Mouse (Mus musculus) embryonic facial prominence, embryonic 10.5 days (tissue): ENCODE results near the gene Ptprd. TPM values are rescaled to one million over a fixed set of nuclear protein-coding genes. Genes with fewer than 3 reads are reported as not detected.

ENCODE experiments used
- DNase-seq: peaks from one replicate; pipeline ENCODE4 v3.0.0-alpha.2; 2017; ENCODE audit warnings: low spot score
- H3K27ac ChIP-seq: fragments of 300-500 bp; sonication (generic); replicated peaks from 2 replicates; pipeline ENCODE4 v1.5.1; 2016; ENCODE audit warnings: mild to moderate bottlenecking
- H3K27me3 ChIP-seq: fragments of 300-500 bp; sonication (generic); replicated peaks from 2 replicates; pipeline ENCODE4 v1.6.1; 2016; ENCODE audit warnings: low read depth, mild to moderate bottlenecking; ENCODE audit not compliant: poor library complexity, severe bottlenecking
- H3K36me3 ChIP-seq: fragments of 300-500 bp; sonication (generic); replicated peaks from 2 replicates; pipeline ENCODE4 v1.6.1; 2016; ENCODE audit warnings: mild to moderate bottlenecking, moderate library complexity
- H3K4me1 ChIP-seq: fragments of 300-500 bp; sonication (generic); 2 replicates; pipeline ENCODE4 v1.6.1; 2016
- H3K4me3 ChIP-seq: fragments of 300-500 bp; sonication (generic); 2 replicates; pipeline ENCODE4 v1.5.1; 2016; ENCODE audit warnings: mild to moderate bottlenecking, moderate library complexity
- H3K9me3 ChIP-seq: fragments of 300-500 bp; sonication (generic); 2 replicates; pipeline ENCODE4 v1.6.1; 2016; ENCODE audit warnings: mild to moderate bottlenecking
- WGBS: fragments of 180-500 bp; shearing (Covaris S2); methylation state at CpG from one replicate; pipeline ENCODE4 v1.1.7; 2016; 5-methylcytosine and 5-hydroxymethylcytosine counted together
- polyA plus RNA-seq: library from polyadenylated mRNA; unstranded; fragments of >200 nt; fragmentation: Nextera tagmentation; extraction: Ambion mirVana; gene quantifications from 2 replicates; pipeline ENCODE4 v1.2.1, GENCODE M21; 2016

Gene Ptprd
- polyA plus RNA-seq, 1 experiment from 2014 or later, result 11.7 TPM

DNA sequence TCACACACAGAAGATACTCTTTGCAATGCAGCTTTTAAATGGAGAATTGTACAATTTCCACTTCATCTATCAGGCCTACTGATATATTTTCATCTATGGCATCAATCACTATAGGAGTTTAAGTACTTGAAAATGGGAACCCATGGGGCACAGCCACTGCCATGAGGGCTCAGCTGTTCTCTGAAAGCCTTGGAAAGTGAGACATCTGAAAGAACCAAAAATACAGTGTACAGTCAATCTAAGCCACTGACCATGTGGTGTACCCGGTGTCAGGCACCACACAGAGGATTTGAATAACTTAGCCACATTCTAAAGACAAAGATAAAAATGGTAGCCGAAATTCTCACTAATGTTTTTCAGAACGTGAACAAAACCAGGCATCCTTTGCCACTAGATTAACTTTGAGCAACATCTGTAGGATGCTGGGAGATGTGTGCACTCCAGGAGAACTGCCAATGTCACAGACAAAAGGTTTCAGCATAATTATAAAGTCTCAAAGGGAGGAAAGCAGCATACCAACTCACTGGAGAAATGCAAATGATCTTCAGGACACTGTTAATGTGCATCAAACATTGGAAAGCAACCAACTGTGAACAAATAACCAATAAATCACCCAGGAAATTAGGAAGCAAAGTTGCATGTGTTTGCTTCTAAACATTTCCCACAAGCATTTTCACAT lies 69.5 kb downstream of the Ptprd start:
- Histone ChIP-seq H3K9me3 (no peaks in the 10 kb centered on the region), H3K36me3 (no peaks in the 10 kb centered on the region), H3K4me1 (no peaks in the 10 kb centered on the region), H3K4me3 (no peak overlapping the region), H3K27ac (no peak overlapping the region), H3K27me3 (no peaks in the 10 kb centered on the region)
- WGBS, result 87% methylated on average over 3 of the region's 3 CpGs
- DNase-seq, result no peak

DNA sequence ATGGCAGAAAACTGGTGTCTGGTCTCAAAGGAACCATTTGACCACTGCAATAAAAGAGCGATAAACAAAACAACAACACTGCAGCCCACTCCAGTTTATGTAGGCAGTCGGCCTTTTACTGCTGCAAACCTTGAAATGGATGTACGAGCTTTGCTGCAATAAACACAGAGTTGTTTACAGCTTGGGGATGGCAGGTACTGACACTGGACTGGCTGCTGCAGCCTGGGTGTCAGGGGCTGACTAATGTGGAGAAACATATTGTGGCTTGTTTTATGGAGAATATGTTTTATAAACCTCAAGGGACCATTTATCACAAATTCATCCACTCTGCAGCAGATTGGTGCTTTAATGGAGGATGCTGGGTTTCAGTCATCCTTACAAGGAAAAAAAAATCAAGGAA lies 100.9 kb downstream of the Ptprd start:
- Histone ChIP-seq H3K4me3 (no peak overlapping the region), H3K36me3 (no peaks in the 10 kb centered on the region), H3K27me3 (no peaks in the 10 kb centered on the region), H3K27ac (no peak overlapping the region), H3K4me1 (no peaks in the 10 kb centered on the region), H3K9me3 (no peaks in the 10 kb centered on the region)
- WGBS, result 83% methylated on average over 3 of the region's 3 CpGs
- no peak for DNase-seq

- no peaks in the 10 kb centered on the region for H3K9me3 ChIP-seq
- no peaks in the 10 kb centered on the region for H3K4me1 ChIP-seq
- H3K27me3 ChIP-seq, result no peaks in the 10 kb centered on the region
- no peak for DNase-seq
- no peak overlapping the region for H3K4me3 ChIP-seq
- no peak overlapping the region for H3K27ac ChIP-seq
- H3K36me3 ChIP-seq, result no peaks in the 10 kb centered on the region
Observed at GRCm38 (mm10) chr4:78097526-78097925, 114.2 kb downstream of the Ptprd start.

DNA sequence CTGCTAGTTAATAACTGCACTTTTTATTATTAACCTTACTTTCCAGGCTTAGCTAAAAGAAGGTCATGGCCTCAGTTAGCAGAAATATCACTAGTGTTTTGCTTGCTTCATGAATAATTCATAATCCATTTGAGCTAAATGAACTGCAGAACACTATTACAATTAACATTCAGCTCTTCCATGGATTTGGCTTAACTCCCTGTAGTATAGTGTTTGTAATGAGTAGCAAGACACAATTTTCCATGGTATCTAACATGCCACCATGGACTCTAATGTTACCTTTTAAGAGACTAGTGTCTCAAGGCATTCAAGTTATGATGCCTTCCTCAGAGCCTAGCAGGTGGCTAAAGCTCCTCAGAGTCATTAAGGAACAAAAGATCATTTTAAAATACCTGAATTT lies 129.0 kb downstream of the Ptprd start:
- no peaks in the 10 kb centered on the region for H3K27me3 ChIP-seq
- no peak overlapping the region for H3K4me3 ChIP-seq
- H3K9me3 ChIP-seq, result no peaks in the 10 kb centered on the region
- DNase-seq, result no peak
- no peaks in the 10 kb centered on the region for H3K4me1 ChIP-seq
- no peak overlapping the region for H3K27ac ChIP-seq
- no peaks in the 10 kb centered on the region for H3K36me3 ChIP-seq

DNA sequence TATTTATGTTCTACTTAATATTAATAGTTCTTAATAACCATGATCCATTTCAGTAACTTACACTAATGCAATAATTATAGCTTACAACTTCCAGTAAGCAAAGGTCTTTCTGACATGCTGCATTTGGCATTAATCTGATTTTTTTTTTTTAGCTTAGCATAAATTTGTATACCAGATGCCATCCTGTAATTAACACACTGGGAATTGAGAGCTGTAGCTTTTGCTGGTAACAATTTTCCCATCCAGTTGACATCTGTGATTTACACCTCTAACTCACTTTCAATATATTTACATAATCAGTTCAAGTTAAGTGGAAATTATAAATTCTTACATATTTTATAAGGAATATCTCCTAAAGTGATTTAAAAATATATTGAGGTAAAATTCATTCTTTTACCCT lies 134.3 kb downstream of the Ptprd start:
- no peaks in the 10 kb centered on the region for H3K4me1 ChIP-seq
- H3K27me3 ChIP-seq, result no peaks in the 10 kb centered on the region
- no peak overlapping the region for H3K4me3 ChIP-seq
- H3K27ac ChIP-seq, result no peak overlapping the region
- H3K9me3 ChIP-seq, result no peaks in the 10 kb centered on the region
- no peak for DNase-seq
- no peaks in the 10 kb centered on the region for H3K36me3 ChIP-seq

- H3K4me3 ChIP-seq, result no peak overlapping the region
- H3K4me1 ChIP-seq, result no peaks in the 10 kb centered on the region
- H3K9me3 ChIP-seq, result no peaks in the 10 kb centered on the region
- WGBS, result 90% methylated on average over 1 of the region's 1 CpGs
- DNase-seq, result no peak
- H3K27me3 ChIP-seq, result no peaks in the 10 kb centered on the region
- H3K27ac ChIP-seq, result no peak overlapping the region
- H3K36me3 ChIP-seq, result no peaks in the 10 kb centered on the region
Observed at GRCm38 (mm10) chr4:78077087-78077486, 134.7 kb downstream of the Ptprd start.

DNA sequence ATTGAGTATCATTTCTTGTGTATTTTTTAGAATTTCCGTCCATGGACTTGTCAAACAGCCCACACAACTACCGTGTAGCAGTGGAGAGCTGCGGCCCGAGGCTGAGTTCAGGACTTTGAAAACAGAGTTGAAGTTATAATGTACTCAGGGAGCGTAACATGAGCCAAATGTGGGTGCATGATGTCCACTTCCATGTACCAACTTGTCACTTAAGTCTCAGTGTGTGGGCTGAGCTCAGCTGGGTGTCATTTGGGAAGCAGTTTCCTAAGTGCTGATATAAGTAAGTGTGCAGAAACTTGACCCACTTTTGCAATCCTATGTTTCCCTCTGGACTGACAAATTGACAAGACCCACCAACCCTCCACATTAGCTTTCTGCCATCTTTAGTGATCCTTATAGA lies 173.4 kb downstream of the Ptprd start:
- no peaks in the 10 kb centered on the region for H3K4me1 ChIP-seq
- no peaks in the 10 kb centered on the region for H3K27me3 ChIP-seq
- WGBS, result 61% methylated on average over 5 of the region's 5 CpGs
- no peaks in the 10 kb centered on the region for H3K9me3 ChIP-seq
- no peak overlapping the region for H3K27ac ChIP-seq
- no peaks in the 10 kb centered on the region for H3K36me3 ChIP-seq
- peak; percentile 32 for DNase-seq
- H3K4me3 ChIP-seq, result no peak overlapping the region

DNA sequence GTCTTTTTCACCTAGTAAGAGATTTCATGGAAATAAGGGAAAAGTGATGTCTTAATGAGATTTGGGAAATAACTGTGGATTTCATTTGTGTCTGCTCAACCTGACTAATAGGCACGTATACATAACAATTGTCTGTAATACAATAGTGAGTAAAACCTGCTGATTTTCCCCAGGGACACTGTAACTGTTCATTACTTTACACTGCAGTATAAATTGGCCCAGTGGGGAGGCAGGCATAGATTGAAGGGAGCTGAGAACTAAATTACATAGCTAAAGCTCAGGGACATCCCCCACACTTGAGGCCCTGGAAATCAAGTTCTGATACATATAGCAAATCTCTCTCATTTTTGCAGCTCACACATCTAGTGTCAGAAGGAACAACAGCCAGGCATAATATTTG lies 209.7 kb downstream of the Ptprd start:
- Histone ChIP-seq H3K9me3 (no peaks in the 10 kb centered on the region), H3K4me1 (no peaks in the 10 kb centered on the region), H3K4me3 (no peak overlapping the region), H3K36me3 (no peaks in the 10 kb centered on the region), H3K27me3 (no peaks in the 10 kb centered on the region), H3K27ac (no peak overlapping the region)
- 65% methylated on average over 1 of the region's 1 CpGs for WGBS
- no peak for DNase-seq

- 83% methylated on average over 4 of the region's 4 CpGs for WGBS
Observed at GRCm38 (mm10) chr4:77992709-77993108, 219.1 kb downstream of the Ptprd start.

GRCm38 (mm10) chr4:77982094-77982493 lies 229.7 kb downstream of the Ptprd start:
- no peak overlapping the region for H3K27ac ChIP-seq
- WGBS, result 94% methylated on average over 4 of the region's 4 CpGs
- no peaks in the 10 kb centered on the region for H3K27me3 ChIP-seq
- H3K36me3 ChIP-seq, result no peaks in the 10 kb centered on the region
- H3K4me3 ChIP-seq, result no peak overlapping the region
- no peaks in the 10 kb centered on the region for H3K4me1 ChIP-seq
- no peak for DNase-seq
- H3K9me3 ChIP-seq, result no peaks in the 10 kb centered on the region

More at GRCm38 (mm10) chr4:77992709-77993108, 219.1 kb downstream of the Ptprd start:
- H3K4me3 ChIP-seq, result no peak overlapping the region
- H3K9me3 ChIP-seq, result no peaks in the 10 kb centered on the region
- H3K4me1 ChIP-seq, result no peaks in the 10 kb centered on the region
- H3K27me3 ChIP-seq, result no peaks in the 10 kb centered on the region
- H3K36me3 ChIP-seq, result no peaks in the 10 kb centered on the region
- no peak for DNase-seq
- H3K27ac ChIP-seq, result no peak overlapping the region

DNA sequence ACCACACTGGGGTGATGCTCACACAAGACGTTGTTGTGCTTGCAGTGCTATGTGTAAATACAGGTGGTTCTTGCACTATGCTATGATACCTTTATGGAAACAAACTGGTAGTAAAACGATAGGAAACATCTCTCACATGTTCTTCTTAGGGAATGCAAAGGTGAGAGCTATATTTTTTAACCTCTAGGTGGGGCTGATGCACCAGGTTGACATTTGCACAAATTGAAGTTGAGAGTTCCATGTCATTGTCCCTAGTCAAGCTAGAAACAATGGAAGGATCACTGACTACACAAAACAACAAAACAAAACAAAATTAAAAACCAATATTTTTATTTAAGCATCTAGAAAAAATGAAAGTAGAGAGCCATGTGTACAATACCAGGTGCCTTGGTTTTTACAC lies 250.1 kb downstream of the Ptprd start:
- Histone ChIP-seq H3K9me3 (no peaks in the 10 kb centered on the region), H3K4me3 (no peak overlapping the region), H3K27me3 (no peaks in the 10 kb centered on the region), H3K4me1 (no peaks in the 10 kb centered on the region), H3K27ac (no peak overlapping the region), H3K36me3 (no peaks in the 10 kb centered on the region)
- DNase-seq, result no peak
- WGBS, result 18% methylated on average over 2 of the region's 2 CpGs

DNA sequence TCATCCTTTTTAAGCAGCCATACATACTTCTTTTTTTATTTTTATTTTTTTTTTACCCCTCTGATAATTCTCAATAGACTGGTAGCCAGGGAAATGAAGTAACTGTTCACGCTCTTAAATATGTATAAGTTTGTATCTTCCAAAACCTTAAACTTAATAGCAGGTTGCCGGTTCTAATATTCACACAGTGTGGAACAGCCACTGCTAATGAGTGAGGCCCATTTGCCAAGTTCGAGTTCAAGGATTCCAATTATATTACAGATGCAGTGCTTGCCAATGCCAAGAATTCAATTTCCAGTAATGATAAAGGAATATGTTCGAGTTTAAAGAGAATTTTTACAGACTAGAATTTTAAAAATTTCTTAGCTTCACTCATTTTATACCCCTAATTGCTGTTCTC lies 322.3 kb downstream of the Ptprd start:
- DNase-seq, result no peak
- Histone ChIP-seq H3K4me1 (no peaks in the 10 kb centered on the region), H3K27ac (no peak overlapping the region), H3K4me3 (no peak overlapping the region), H3K36me3 (no peaks in the 10 kb centered on the region), H3K9me3 (no peaks in the 10 kb centered on the region), H3K27me3 (no peaks in the 10 kb centered on the region)
- WGBS, result 87% methylated on average over 4 of the region's 4 CpGs

GRCm38 (mm10) chr4:77880213-77880612 lies 331.5 kb downstream of the Ptprd start:
- Histone ChIP-seq H3K4me1 (no peaks in the 10 kb centered on the region), H3K27me3 (no peaks in the 10 kb centered on the region), H3K36me3 (no peaks in the 10 kb centered on the region), H3K9me3 (no peaks in the 10 kb centered on the region), H3K27ac (no peak overlapping the region), H3K4me3 (no peak overlapping the region)
- DNase-seq, result no peak
- 51% methylated on average over 2 of the region's 2 CpGs for WGBS

DNA sequence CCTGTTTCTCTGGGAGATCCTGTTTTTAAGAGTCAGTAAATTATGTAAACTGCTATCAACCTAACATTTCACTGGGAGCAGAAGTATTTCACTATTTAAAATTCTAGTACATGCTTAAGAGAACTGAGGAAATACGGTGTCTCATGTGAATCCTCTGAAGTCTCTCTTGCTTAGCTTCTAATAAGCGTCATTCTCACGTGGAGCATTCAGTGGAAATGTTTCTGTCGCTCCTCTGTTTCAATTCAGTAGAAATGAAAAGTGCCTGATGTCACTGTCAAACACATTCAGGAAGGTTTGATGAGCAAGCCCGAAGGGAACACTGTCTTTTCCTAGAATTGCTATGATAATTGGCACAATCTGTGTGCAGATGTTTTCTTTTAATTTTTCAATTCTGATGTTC lies 350.5 kb downstream of the Ptprd start:
- no peaks in the 10 kb centered on the region for H3K27me3 ChIP-seq
- H3K27ac ChIP-seq, result no peak overlapping the region
- H3K4me1 ChIP-seq, result no peaks in the 10 kb centered on the region
- H3K36me3 ChIP-seq, result no peaks in the 10 kb centered on the region
- no peaks in the 10 kb centered on the region for H3K9me3 ChIP-seq
- DNase-seq, result no peak
- no peak overlapping the region for H3K4me3 ChIP-seq
- 78% methylated on average over 5 of the region's 5 CpGs for WGBS
